Mouse (Mus musculus): ENCODE results near the gene Evx2.

Evx2 gene

GRCm38 (mm10) chr2:74695813-74696430, 36.6 kb upstream of the Evx2 start:
- DNase-seq (ENCODE audit: low read depth in 1 of 2, low spot score in 2 of 2): no peak

- DNase-seq (ENCODE audit: low read depth in 1 of 2, low spot score in 2 of 2): no peak
Measured at GRCm38 (mm10) chr2:74695383-74695782, 36.0 kb upstream of the Evx2 start.

DNA sequence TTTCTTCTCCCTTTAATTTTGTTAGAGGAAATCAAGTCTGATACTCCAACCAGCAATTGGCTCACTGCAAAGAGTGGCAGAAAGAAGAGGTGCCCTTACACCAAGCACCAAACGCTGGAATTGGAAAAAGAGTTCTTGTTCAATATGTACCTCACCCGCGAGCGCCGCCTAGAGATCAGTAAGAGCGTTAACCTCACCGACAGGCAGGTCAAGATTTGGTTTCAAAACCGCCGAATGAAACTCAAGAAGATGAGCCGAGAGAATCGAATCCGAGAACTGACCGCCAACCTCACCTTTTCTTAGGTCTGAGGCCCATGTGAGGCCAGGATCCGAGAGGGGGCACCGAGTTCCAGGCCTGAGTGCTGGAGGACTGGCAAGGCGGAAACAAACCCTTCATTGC, 34.7 kb upstream of the Evx2 start:
- no peak for DNase-seq (ENCODE audit: low read depth in 1 of 2, low spot score in 2 of 2)

DNA sequence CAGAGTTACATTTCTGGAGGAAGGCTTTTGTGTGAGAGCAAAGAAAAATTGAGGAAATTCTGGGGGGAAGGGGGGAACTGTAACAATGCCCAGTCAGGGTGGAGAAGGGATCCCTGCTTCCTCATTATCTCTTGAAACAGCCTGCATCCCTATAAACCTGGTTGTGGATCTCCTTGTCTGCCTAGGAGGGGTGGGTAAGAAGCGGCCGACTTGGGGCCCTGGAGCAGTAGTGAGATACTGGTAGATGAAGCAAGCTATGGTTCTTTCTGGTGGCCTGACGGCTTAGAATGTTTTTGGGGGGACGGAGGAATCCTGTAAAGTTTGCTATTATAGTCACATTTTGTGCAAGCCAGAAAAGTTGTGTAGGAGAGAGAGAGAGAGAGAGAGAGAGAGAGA, 34.1 kb upstream of the Evx2 start:
- DNase-seq (ENCODE audit: low read depth in 1 of 2, low spot score in 2 of 2): no peak

DNA sequence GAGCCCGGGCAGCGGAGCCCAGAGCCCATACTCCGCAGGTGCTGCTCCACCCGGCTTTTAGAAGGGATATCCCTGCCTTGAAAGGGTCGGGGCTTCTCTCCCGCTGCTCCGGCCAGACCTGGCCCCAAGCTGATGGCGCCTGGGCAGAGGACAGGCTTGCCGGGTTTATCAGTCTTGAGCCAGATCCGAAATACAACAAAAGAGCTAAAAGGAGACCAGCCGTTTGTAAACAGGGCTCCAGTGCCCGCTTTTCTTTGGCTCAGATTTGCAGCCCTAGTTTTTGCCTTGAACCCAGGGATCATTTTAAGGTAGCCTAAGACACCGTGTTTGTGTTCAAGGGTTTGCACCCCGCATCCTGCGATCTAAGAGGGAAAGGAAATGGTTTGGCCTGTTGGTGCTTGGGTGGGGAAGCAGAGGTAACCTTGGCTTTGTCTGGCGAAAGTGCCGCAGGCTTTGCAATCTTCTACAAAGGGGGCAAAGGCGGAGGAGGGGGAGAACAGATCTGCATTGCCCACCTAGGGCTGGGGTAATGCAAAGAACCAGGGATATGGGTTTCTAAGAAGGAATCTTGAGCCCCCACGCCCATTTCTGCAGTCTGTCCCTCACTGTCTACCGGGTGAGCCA, 33.6 kb upstream of the Evx2 start:
- no peak for DNase-seq (ENCODE audit: low read depth in 1 of 2, low spot score in 2 of 2)

DNA sequence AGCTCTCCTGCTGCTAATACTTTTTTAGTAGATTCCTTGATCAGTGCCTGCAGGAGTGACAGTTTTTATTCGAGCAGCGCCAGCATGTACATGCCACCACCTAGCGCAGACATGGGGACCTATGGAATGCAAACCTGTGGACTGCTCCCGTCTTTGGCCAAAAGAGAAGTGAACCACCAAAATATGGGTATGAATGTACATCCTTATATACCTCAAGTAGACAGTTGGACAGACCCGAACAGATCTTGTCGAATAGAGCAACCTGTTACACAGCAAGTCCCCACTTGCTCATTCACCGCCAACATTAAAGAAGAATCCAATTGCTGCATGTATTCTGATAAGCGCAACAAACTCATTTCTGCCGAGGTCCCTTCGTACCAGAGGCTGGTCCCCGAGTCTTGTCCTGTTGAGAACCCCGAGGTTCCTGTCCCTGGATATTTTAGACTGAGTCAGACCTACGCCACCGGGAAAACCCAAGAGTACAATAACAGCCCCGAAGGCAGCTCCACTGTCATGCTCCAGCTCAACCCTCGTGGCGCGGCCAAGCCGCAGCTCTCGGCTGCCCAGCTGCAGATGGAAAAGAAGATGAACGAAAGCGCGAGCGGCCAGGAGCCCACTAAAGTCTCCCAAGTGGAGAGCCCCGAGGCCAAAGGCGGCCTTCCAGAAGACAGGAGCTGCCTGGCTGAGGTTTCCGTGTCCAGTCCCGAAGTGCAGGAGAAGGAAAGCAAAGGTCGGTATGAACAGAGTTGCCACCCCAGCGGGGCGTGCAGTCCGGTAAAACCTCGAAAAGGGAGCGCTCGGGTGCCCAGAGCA, 32.8 kb upstream of the Evx2 start:
- DNase-seq (ENCODE audit: low read depth in 1 of 2, low spot score in 2 of 2): no peak

GRCm38 (mm10) chr2:74691022-74691951, 31.9 kb upstream of the Evx2 start, which contains the start of gene Hoxd10:
TSS of gene Hoxd10 (plus strand) at chr2:74691924.
- DNase-seq (ENCODE audit: low read depth in 1 of 2, low spot score in 2 of 2): no peak

- DNase-seq (ENCODE audit: low read depth in 1 of 2, low spot score in 2 of 2): no peak
Measured at GRCm38 (mm10) chr2:74690338-74690716, 31.0 kb upstream of the Evx2 start.

DNA sequence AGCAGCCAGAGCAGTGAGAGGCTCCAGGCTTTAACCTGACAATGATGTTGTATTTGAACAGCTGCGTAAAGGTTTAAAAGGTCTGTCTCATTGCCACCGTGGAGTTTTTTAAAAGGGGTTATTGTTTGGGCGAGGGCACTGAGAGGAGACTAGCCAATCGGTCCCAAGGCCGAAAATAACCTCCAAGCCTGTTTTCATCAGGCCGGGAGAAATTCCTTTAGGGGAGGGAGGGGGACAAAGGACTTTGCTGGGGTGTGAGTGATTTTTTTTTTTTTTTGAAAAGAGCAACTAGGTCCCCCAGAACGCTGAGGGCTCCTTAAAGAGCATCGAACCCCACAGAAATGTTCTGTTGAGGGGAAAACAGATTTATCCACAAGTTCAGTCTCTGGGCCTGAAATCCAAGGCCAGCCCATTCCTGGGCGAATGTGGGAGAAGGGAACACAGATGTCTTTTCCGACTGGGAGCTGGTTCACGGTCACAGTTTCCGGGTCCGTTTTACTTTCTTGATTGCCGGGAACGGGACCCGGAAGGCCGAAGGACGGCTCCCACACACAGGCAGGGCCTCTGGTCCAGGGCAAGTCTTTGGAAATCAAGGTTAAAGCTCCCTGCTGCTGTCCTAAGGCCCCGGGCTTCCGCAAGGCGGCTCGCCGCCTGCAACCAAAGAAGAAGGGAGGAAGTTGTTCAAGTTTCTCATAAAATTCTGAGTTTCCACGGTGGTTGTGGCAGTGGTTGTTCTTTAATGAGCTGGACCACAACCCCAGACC, 30.4 kb upstream of the Evx2 start:
- DNase-seq (ENCODE audit: low read depth in 1 of 2, low spot score in 2 of 2): no peak

DNA sequence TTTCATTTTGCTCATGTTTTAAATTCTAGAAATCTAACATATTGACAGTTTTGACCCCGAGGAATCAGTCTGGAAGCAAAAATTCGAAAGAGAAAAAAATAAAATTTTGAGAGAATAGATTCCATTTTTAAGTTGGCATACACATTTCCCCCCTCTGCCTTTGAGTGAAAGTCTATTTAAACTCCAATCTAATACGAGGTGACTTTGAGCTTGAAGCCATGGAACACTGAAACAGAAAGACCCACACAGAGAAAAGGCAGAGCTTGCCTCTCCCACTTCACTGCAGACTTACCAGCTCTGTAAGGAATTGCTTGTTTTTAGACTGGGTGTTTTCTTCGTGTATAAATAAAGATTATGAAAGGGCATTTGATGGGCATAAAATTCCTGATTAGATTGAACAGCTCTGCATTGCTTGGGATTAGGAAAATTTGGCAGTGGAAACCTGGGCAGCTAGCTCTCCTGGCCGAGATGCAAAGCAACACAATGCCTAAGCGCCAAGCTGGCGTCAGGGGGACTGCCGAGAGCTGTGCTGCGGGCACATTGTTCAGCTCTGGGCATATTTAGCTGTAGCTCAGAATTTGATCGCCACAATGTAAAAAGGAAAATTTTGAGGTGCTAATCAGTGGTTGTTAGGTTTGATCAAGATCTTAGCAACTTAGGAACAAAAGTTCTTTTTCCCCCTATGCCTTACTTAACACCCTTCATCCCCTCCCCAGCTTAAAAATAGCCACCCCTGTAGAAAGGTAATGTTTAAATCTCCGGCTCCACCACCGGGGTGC, 29.6 kb upstream of the Evx2 start:
- no peak for DNase-seq (ENCODE audit: low read depth in 1 of 2, low spot score in 2 of 2)

- no peak for DNase-seq (ENCODE audit: low read depth in 1 of 2, low spot score in 2 of 2)
Measured at GRCm38 (mm10) chr2:74687698-74688555, 28.6 kb upstream of the Evx2 start.

GRCm38 (mm10) chr2:74686988-74687697, 27.8 kb upstream of the Evx2 start:
- DNase-seq (ENCODE audit: low read depth in 1 of 2, low spot score in 2 of 2): no peak

GRCm38 (mm10) chr2:74686301-74686987, 27.1 kb upstream of the Evx2 start:
- no peak for DNase-seq (ENCODE audit: low read depth in 1 of 2, low spot score in 2 of 2)

GRCm38 (mm10) chr2:74685059-74685603, 25.8 kb upstream of the Evx2 start:
- DNase-seq (ENCODE audit: low read depth in 1 of 2, low spot score in 2 of 2): no peak

GRCm38 (mm10) chr2:74684106-74684505, 24.7 kb upstream of the Evx2 start:
- DNase-seq (ENCODE audit: low read depth in 1 of 2, low spot score in 2 of 2): no peak

- no peak for DNase-seq (ENCODE audit: low read depth in 1 of 2, low spot score in 2 of 2)
Measured at GRCm38 (mm10) chr2:74683471-74683951, 24.2 kb upstream of the Evx2 start.

DNA sequence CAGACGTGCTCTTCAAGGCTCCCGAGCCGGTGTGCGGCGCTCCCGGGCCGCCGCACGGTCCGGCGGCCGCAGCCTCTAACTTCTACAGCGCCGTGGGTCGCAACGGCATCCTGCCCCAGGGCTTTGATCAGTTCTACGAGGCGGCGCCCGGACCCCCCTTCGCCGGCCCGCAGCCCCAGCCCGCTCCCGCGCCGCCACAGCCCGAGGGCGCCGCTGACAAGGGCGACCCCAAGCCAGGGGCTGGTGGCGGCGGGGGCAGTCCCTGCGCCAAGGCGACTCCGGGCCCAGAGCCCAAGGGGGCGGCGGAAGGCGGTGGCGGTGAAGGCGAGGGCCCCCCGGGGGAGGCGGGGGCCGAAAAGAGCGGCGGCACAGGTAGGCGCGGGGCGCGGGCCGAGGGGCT, 23.4 kb upstream of the Evx2 start:
- DNase-seq (ENCODE audit: low read depth in 1 of 2, low spot score in 2 of 2): no peak

Measured in monocyte, adult 2 months (primary cell).